Comparison of ENCODE assay signal across 18 mouse cellular contexts in the genomic region with DNA sequence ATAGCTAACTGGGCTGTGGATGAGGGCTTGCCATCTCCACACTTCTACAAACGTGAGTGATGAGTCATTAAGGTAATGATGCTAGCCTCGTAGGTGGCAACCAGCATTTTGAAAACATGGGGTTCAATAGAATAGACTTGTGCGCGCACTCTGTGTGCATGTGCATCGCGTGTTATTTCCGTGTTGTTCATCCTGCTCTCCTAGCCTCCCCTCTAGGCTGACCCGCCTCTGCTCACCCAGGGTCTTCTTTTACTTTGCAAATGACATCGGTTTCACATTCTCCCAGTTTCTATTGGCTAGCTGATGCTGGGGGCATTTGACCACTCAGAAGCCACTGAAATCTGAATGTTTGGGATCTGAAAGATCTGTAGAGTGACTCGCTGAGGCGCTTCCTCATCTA. TPM values are rescaled to one million over a fixed set of nuclear protein-coding genes. Genes with fewer than 3 reads are reported as not detected.
A peak's percentile ranks its signal among the peaks of the same experiment; 100 is the strongest.
DNase-seq lines count a peak whose midpoint lies in the region; ATAC-seq and TF ChIP-seq lines count a peak whose summit lies in the region.
"Had no signal": no experiment of that assay in that cellular context is flagged by ENCODE, and none has a peak within 500 bp of the region (broad histone marks: within the 10 kb centered on the region; RNA-seq: fewer than 3 reads in every experiment).

No protein-coding gene starts in this region.

- no peak for ATAC-seq in neural tube, embryonic 12.5 days (ENCODE audit: low FRiP score, low read depth)
- ATAC-seq in hindbrain, postnatal 0 days, result no peak
- ATAC-seq in neural tube, embryonic 14.5 days (ENCODE audit: low read depth), result no peak
- ATAC-seq: liver, postnatal 0 days had no signal

- H3K9ac ChIP-seq in heart, adult 2 months (ENCODE audit: low read depth, low read length), result no peak overlapping the region
- no peak overlapping the region for H3K9ac ChIP-seq in neural tube, embryonic 12.5 days
- no peak overlapping the region for H3K9ac ChIP-seq in hindbrain, postnatal 0 days (replicated peaks; ENCODE audit: low read length)
- H3K9ac ChIP-seq in neural tube, embryonic 14.5 days (replicated peaks; ENCODE audit: low read depth, low read length), result no peak overlapping the region
- H3K9ac ChIP-seq: liver, postnatal 0 days had no signal

- intact Hi-C loops in heart, adult 2 months (cut with DNase I), result no loop called here
- intact Hi-C loops in left cerebral cortex, postnatal 25 days (cut with DNase I), result no loop called here

- H3K4me3 ChIP-seq in heart, embryonic 10.5 days, result peak overlapping the region; percentile 56; the same call in 1 of the 2 replicates
- no peak overlapping the region for H3K4me3 ChIP-seq in heart, adult 2 months
- no peak overlapping the region for H3K4me3 ChIP-seq in neural tube, embryonic 12.5 days
- H3K4me3 ChIP-seq in hindbrain, postnatal 0 days (ENCODE audit: low read length), result peak overlapping the region; percentile 43; the same call in 1 of the 2 replicates
- H3K4me3 ChIP-seq in neural tube, embryonic 14.5 days (ENCODE audit: low read depth, low read length), result no peak overlapping the region

- no peak for TF ChIP-seq EP300 in heart, adult 2 months (IDR thresholded peaks at IDR 0.05; ENCODE audit: insufficient read depth, low read depth, low read length)

- DNase-seq in heart, embryonic 10.5 days (ENCODE audit: low spot score), result no peak
- no peak for DNase-seq in heart, adult 2 months
- no peak for DNase-seq in neural tube, embryonic 10.5 days (ENCODE audit: extremely low spot score, low spot score)
- DNase-seq in hindbrain, postnatal 0 days (ENCODE audit: low spot score), result no peak
- DNase-seq in left cerebral cortex, postnatal 25 days (ENCODE audit: low spot score in 2 of 2), result no peak
- DNase-seq in adrenal gland, adult (ENCODE audit: inconsistent age in 2 of 2, low spot score in 1 of 2), result no peak
- DNase-seq: adrenal gland, postnatal 25 days; cerebellum, adult 9-11 months; gastrocnemius, postnatal 25 days; heart, postnatal 10 days; kidney, adult 11 months; liver, postnatal 0 days; right cerebral cortex, postnatal 14 days; thymus, adult 2 months had no signal

- no peak overlapping the region for H3K27ac ChIP-seq in heart, embryonic 10.5 days
- no peak overlapping the region for H3K27ac ChIP-seq in heart, adult 2 months
- no peak overlapping the region for H3K27ac ChIP-seq in neural tube, embryonic 12.5 days
- no peak overlapping the region for H3K27ac ChIP-seq in hindbrain, postnatal 0 days
- H3K27ac ChIP-seq in neural tube, embryonic 14.5 days (ENCODE audit: low read depth, low read length), result no peak overlapping the region

- no peaks in the 10 kb centered on the region for H3K79me2 ChIP-seq in heart, adult 2 months (replicated peaks; ENCODE audit: control insufficient read depth, insufficient read depth, low read length)

- 21% methylated on average over 11 of the region's 11 CpGs for WGBS in heart, embryonic 10.5 days
- 36% methylated on average over 11 of the region's 11 CpGs for WGBS in heart, adult 2 months
- 26% methylated on average over 11 of the region's 11 CpGs for WGBS in neural tube, embryonic 12.5 days
- 33% methylated on average over 11 of the region's 11 CpGs for WGBS in hindbrain, postnatal 0 days
- 29% methylated on average over 11 of the region's 11 CpGs for WGBS in neural tube, embryonic 14.5 days

- no peak for TF ChIP-seq CTCF in heart, adult 2 months (IDR thresholded peaks at IDR 0.05)
- TF ChIP-seq CTCF in hindbrain, postnatal 0 days (IDR thresholded peaks at IDR 0.05; ENCODE audit: low read depth), result no peak

- H3K27me3 ChIP-seq in heart, embryonic 10.5 days (ENCODE audit: insufficient read depth, poor library complexity, severe bottlenecking), result peaks cover 43% of the 10 kb centered on the region
- peaks cover 8% of the 10 kb centered on the region for H3K27me3 ChIP-seq in heart, adult 2 months (ENCODE audit: control insufficient read depth, insufficient read depth, low read length)
- H3K27me3 ChIP-seq in neural tube, embryonic 12.5 days (replicated peaks), result peaks cover 33% of the 10 kb centered on the region
- H3K27me3 ChIP-seq in hindbrain, postnatal 0 days (ENCODE audit: insufficient read depth, low read length), result peaks cover 5% of the 10 kb centered on the region; the same call in 1 of the 2 replicates
- no peaks in the 10 kb centered on the region; the same call in 1 of the 2 replicates for H3K27me3 ChIP-seq in neural tube, embryonic 14.5 days (ENCODE audit: control insufficient read depth, insufficient read depth, low read length)

- no peaks in the 10 kb centered on the region for H3K36me3 ChIP-seq in heart, embryonic 10.5 days
- H3K36me3 ChIP-seq in heart, adult 2 months (ENCODE audit: control insufficient read depth, insufficient read depth, low read length), result no peaks in the 10 kb centered on the region
- no peaks in the 10 kb centered on the region for H3K36me3 ChIP-seq in neural tube, embryonic 12.5 days
- H3K36me3 ChIP-seq in hindbrain, postnatal 0 days (ENCODE audit: insufficient read depth, low read length), result no peaks in the 10 kb centered on the region
- no peaks in the 10 kb centered on the region for H3K36me3 ChIP-seq in neural tube, embryonic 14.5 days (ENCODE audit: control insufficient read depth, insufficient read depth, low read length)
- H3K36me3 ChIP-seq: G1E had no signal

- no peak for TF ChIP-seq POLR2A in heart, adult 2 months (IDR thresholded peaks at IDR 0.05; ENCODE audit: insufficient read depth, low read depth, low read length)

- peak overlapping the region; percentile 65; the same call in 1 of the 2 replicates for H3K4me2 ChIP-seq in neural tube, embryonic 12.5 days (replicated peaks)
- H3K4me2 ChIP-seq in hindbrain, postnatal 0 days (ENCODE audit: low read depth, low read length), result peak overlapping the region; percentile 79
- H3K4me2 ChIP-seq in neural tube, embryonic 14.5 days (ENCODE audit: low read depth, low read length), result peak overlapping the region; percentile 71; the same call in 1 of the 2 replicates

- no peaks in the 10 kb centered on the region for H3K9me3 ChIP-seq in heart, embryonic 10.5 days
- no peaks in the 10 kb centered on the region for H3K9me3 ChIP-seq in neural tube, embryonic 12.5 days
- no peaks in the 10 kb centered on the region for H3K9me3 ChIP-seq in hindbrain, postnatal 0 days (ENCODE audit: low read length)
- H3K9me3 ChIP-seq in neural tube, embryonic 14.5 days (ENCODE audit: control insufficient read depth, low read length), result no peaks in the 10 kb centered on the region
- H3K9me3 ChIP-seq: G1E had no signal

- H3K4me1 ChIP-seq in heart, embryonic 10.5 days, result peaks cover 8% of the 10 kb centered on the region
- no peaks in the 10 kb centered on the region for H3K4me1 ChIP-seq in heart, adult 2 months (ENCODE audit: control insufficient read depth, insufficient read depth, low read length)
- H3K4me1 ChIP-seq in neural tube, embryonic 12.5 days, result peaks cover 12% of the 10 kb centered on the region; the same call in 1 of the 2 replicates
- peaks cover 7% of the 10 kb centered on the region; the same call in 1 of the 2 replicates for H3K4me1 ChIP-seq in hindbrain, postnatal 0 days (ENCODE audit: insufficient read depth, low read length)
- no peaks in the 10 kb centered on the region for H3K4me1 ChIP-seq in neural tube, embryonic 14.5 days (ENCODE audit: control insufficient read depth, insufficient read depth, low read length)

RNA-seq across cellular contexts. Expression of a gene that starts 1.6 kb away (rescaled TPM):
- not detected in 2 replicates for polyA plus RNA-seq in heart, embryonic 10.5 days (2016; fragmentation: Nextera tagmentation; extraction: Ambion mirVana)
- total RNA-seq in heart, adult 2 months (2021), result 1 to 10 TPM; 2.0 to 4.5 TPM
- 0.06 and 0.09 TPM in 2 replicates for polyA plus RNA-seq in heart, adult 2 months (2012; rRNA removed)
- 0.30 and 0.41 TPM in 2 replicates for polyA plus RNA-seq in neural tube, embryonic 12.5 days (2016; fragmentation: Nextera tagmentation; extraction: Ambion mirVana)
- 4.5 and 5.3 TPM in 2 replicates for total RNA-seq in hindbrain, postnatal 0 days (2014; rRNA removed)
- 5.3 and 5.6 TPM in 2 replicates for polyA plus RNA-seq in hindbrain, postnatal 0 days (2015; fragmentation: Nextera tagmentation; extraction: Ambion mirVana)
- 1.6 and 3.4 TPM in 2 replicates for polyA plus RNA-seq in neural tube, embryonic 14.5 days (2014; fragmentation: Nextera tagmentation; extraction: Ambion mirVana)
- total RNA-seq in left cerebral cortex, postnatal 25 days (2021), result 1 to 10 TPM; 4.2 to 5.7 TPM
- total RNA-seq: G1E had no signal
- polyA plus RNA-seq: embryonic facial prominence, embryonic 11.5 days; G1E; liver, postnatal 0 days had no signal

Comparison
In these comparisons a context has a peak if more than half of its experiments do, and no peak if none do; other contexts are left out.
1. H3K4me3 ChIP-seq: peak in heart, embryonic 10.5 days (single experiment) and hindbrain, postnatal 0 days (single experiment); none in heart, adult 2 months (single experiment), neural tube, embryonic 12.5 days (single experiment) and neural tube, embryonic 14.5 days (single experiment).
2. Peak in every context shown above with its lines, with median percentiles within 50 percentile points of each other: H3K4me2 ChIP-seq.